Mouse (Mus musculus) stomach, postnatal 0 days (tissue): ENCODE results near the gene Ppp1r10. TPM values are rescaled to one million over a fixed set of nuclear protein-coding genes. Genes with fewer than 3 reads are reported as not detected.

ENCODE experiments used
- ATAC-seq: fragments of 200-750 bp; cut with Nextera tagmentation; 2 replicates; pipeline ENCODE4 v1.8.0; 2017; ENCODE audit not compliant: low FRiP score, low TSS enrichment
- DNase-seq: peaks from one replicate; pipeline ENCODE4 v3.0.0-alpha.2; 2016; ENCODE audit warnings: low spot score
- H3K27ac ChIP-seq: fragments of 300-500 bp; sonication (generic); replicated peaks from 2 replicates; pipeline ENCODE4 v1.5.1; 2014; ENCODE audit warnings: mild to moderate bottlenecking, control low read depth
- H3K27me3 ChIP-seq: fragments of 300-500 bp; sonication (generic); 2 replicates; pipeline ENCODE4 v1.6.1; 2014; ENCODE audit warnings: low read length; ENCODE audit not compliant: control insufficient read depth, insufficient read depth
- H3K36me3 ChIP-seq: fragments of 300-500 bp; sonication (generic); 2 replicates; pipeline ENCODE4 v1.6.1; 2014; ENCODE audit warnings: low read length, mixed read lengths; ENCODE audit not compliant: control insufficient read depth, insufficient read depth
- H3K4me1 ChIP-seq: fragments of 300-500 bp; sonication (generic); replicated peaks from 2 replicates; pipeline ENCODE4 v1.6.1; 2014; ENCODE audit warnings: antibody characterized with exemption; ENCODE audit not compliant: control insufficient read depth, insufficient read depth
- H3K4me2 ChIP-seq: fragments of 300-500 bp; sonication (generic); replicated peaks from 2 replicates; pipeline ENCODE4 v1.6.1; 2014; ENCODE audit warnings: low read depth, mild to moderate bottlenecking, control low read depth, moderate library complexity
- H3K4me3 ChIP-seq: fragments of 300-500 bp; sonication (generic); 2 replicates; pipeline ENCODE4 v1.5.1; 2014; ENCODE audit warnings: low read depth, low read length, control low read depth
- H3K9ac ChIP-seq: fragments of 300-500 bp; sonication (generic); 2 replicates; pipeline ENCODE4 v1.6.1; 2014; ENCODE audit warnings: mild to moderate bottlenecking, low read length, control low read depth, mixed read lengths
- H3K9me3 ChIP-seq: fragments of 300-500 bp; sonication (generic); 2 replicates; pipeline ENCODE4 v1.6.1; 2016; ENCODE audit warnings: low read length; ENCODE audit not compliant: control insufficient read depth
- CTCF ChIP-seq: IDR thresholded peaks from 2 replicates; pipeline ENCODE4 v1.5.1; 2016; ENCODE audit warnings: antibody characterized with exemption, low read depth, mild to moderate bottlenecking, moderate library complexity
- EP300 ChIP-seq: optimal IDR thresholded peaks from 2 replicates; pipeline ENCODE3; 2016; ENCODE audit warnings: antibody characterized with exemption
- WGBS: fragments of 180-500 bp; shearing (Covaris S2); extraction: QIAGEN DNeasy Blood & Tissue Kit; methylation state at CpG from one replicate; pipeline ENCODE4 v1.1.7; 2014; 5-methylcytosine and 5-hydroxymethylcytosine counted together
- polyA plus RNA-seq: library from polyadenylated mRNA; unstranded; fragments of >200 nt; fragmentation: Nextera tagmentation; extraction: Ambion mirVana; gene quantifications from 2 replicates; pipeline ENCODE4 v1.2.1, GENCODE M21; 2015

Ppp1r10 gene
- polyA plus RNA-seq, 1 experiment from 2014 or later: 17.4 TPM

GRCm38 (mm10) chr17:35897644-35898573 lies 18.3 kb upstream of the Ppp1r10 start:
- ATAC-seq (peak; percentile 51), DNase-seq (no peak)
- Histone ChIP-seq H3K4me3 (no peak overlapping the region), H3K9me3 (no peaks in the 10 kb centered on the region), H3K9ac (peak overlapping the region; percentile 51; the same call in 1 of the 2 replicates), H3K4me2 (peak overlapping the region; percentile 99), H3K27ac (no peak overlapping the region), H3K4me1 (no peaks in the 10 kb centered on the region; the same call in 1 of the 2 replicates), H3K27me3 (no peaks in the 10 kb centered on the region), H3K36me3 (peaks cover 4% of the 10 kb centered on the region; the same call in 1 of the 2 replicates)
- no peak for TF ChIP-seq CTCF
- TF ChIP-seq EP300: no peak
- 36% methylated on average over 23 of the region's 23 CpGs for WGBS

DNA sequence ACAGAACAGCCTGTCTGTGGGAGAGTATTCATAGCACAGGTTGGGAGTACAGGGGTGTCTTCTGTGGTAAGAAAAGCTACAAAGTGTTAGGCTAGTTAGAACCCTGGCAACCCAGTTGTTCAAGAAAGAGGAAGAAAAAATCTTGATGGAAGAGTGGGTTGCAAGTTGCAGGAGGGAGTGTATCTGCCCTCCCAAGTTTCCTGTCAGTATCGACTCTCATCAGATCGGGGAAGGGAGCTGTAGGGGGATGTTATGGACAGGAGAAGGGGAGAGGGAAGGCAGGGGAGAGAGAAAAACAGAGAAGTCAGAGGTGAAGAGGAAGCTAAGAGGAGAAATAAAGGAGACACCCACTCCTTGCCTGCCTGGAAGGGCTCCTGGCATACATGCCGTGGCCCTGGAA lies 15.6 kb upstream of the Ppp1r10 start:
- Histone ChIP-seq H3K9ac (no peak overlapping the region), H3K36me3 (0 out of 2 replicates have a peak, but pooled peaks cover 3% of the 10 kb centered on the region), H3K9me3 (no peaks in the 10 kb centered on the region), H3K4me3 (no peak overlapping the region), H3K27me3 (no peaks in the 10 kb centered on the region), H3K27ac (no peak overlapping the region), H3K4me1 (no peaks in the 10 kb centered on the region; the same call in 1 of the 2 replicates), H3K4me2 (no peak overlapping the region)
- no peak for DNase-seq
- no peak for ATAC-seq
- 87% methylated on average over 3 of the region's 3 CpGs for WGBS
- TF ChIP-seq EP300: no peak
- TF ChIP-seq CTCF: no peak

DNA sequence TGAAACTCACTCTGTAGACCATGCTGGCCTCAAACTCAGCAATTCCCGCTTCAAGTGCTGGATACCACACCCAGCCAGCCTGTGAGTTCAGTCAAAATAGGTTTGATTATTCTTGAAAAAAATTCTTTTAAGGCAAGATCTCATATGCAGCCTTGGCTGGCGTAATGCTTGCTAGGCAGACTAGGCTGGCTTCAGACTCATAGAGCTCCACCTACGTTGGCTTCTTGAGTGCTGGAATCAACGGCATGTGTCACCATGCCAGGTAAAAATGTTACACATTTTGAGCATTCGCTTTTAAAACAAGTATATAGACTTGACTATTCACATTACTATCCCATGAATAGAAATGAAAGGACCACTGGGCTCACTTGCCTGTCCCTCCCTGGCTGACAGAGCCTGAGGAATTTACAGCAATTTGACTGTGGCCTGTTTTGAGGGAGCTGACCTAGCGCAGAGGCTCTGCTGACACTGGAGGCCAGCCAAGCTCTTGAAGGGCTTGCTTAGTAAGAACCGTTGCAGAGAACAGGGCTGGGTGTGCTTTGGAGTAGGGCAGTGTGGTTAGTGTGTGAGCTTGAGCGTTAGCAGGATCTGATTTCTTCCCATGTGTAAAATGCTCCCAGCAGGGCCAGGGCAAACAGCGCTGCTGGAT lies 12.8 kb upstream of the Ppp1r10 start:
- ATAC-seq: no peak
- Histone ChIP-seq H3K36me3 (0 out of 2 replicates have a peak, but pooled peaks cover 3% of the 10 kb centered on the region), H3K4me2 (no peak overlapping the region), H3K4me1 (no peaks in the 10 kb centered on the region), H3K27ac (no peak overlapping the region), H3K27me3 (no peaks in the 10 kb centered on the region), H3K9ac (no peak overlapping the region), H3K9me3 (no peaks in the 10 kb centered on the region), H3K4me3 (no peak overlapping the region)
- DNase-seq: no peak
- 85% methylated on average over 9 of the region's 9 CpGs for WGBS
- no peak for TF ChIP-seq CTCF
- TF ChIP-seq EP300: no peak

DNA sequence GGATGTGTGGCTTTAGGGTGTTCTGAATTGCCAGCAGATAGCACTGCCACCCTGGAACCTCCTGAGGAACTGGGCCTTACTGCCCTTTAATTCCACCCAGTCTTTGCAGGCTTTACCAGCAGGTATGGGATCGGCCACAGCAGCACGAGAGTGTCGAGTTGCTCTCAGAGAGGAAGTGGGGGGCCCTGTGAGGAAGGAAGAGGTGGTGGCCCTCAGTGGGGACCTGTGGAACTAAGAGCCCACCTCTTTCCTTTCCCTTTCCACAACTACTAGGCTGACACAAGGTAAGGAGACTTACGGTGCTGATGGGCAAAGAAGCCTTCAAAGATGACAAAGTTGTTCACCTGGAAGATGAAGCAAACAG lies 12.3 kb upstream of the Ppp1r10 start:
- WGBS: 65% methylated on average over 4 of the region's 4 CpGs
- no peaks in the 10 kb centered on the region for H3K9me3 ChIP-seq
- no peaks in the 10 kb centered on the region for H3K4me1 ChIP-seq
- H3K36me3 ChIP-seq: 0 out of 2 replicates have a peak, but pooled peaks cover 3% of the 10 kb centered on the region
- TF ChIP-seq EP300 (no peak), CTCF (no peak)
- no peak for ATAC-seq
- H3K9ac ChIP-seq: no peak overlapping the region
- H3K27ac ChIP-seq: no peak overlapping the region
- no peaks in the 10 kb centered on the region for H3K27me3 ChIP-seq
- no peak for DNase-seq
- H3K4me2 ChIP-seq: no peak overlapping the region
- no peak overlapping the region for H3K4me3 ChIP-seq

DNA sequence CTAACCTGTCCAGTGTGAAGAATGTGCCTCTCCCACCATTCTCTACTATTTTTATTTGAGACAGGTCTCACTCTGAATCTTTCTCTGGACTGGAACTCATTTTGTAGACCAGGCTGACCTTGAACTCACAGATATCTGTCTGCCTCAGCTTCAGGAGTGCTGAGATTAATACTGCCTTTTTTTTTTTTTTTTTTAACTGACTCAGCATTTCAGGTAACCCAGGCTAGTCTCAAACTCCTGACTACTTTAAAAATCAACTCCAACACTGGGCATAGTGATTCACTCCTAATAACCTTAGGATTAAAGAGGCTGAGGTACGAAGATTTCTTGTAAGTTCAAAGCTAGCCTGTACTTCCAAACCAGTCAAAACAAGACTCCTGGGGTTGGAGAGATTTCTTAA lies 10.6 kb upstream of the Ppp1r10 start:
- no peak overlapping the region for H3K27ac ChIP-seq
- H3K4me1 ChIP-seq: no peaks in the 10 kb centered on the region
- H3K9ac ChIP-seq: no peak overlapping the region
- no peaks in the 10 kb centered on the region for H3K27me3 ChIP-seq
- no peak overlapping the region for H3K4me2 ChIP-seq
- DNase-seq: no peak
- no peaks in the 10 kb centered on the region for H3K9me3 ChIP-seq
- H3K4me3 ChIP-seq: no peak overlapping the region
- ATAC-seq: no peak
- 94% methylated on average over 1 of the region's 1 CpGs for WGBS
- no peak for TF ChIP-seq EP300
- no peak for TF ChIP-seq CTCF
- 0 out of 2 replicates have a peak, but pooled peaks cover 3% of the 10 kb centered on the region for H3K36me3 ChIP-seq

GRCm38 (mm10) chr17:35907609-35908008 lies 8.6 kb upstream of the Ppp1r10 start:
- Histone ChIP-seq H3K4me2 (no peak overlapping the region), H3K27me3 (no peaks in the 10 kb centered on the region), H3K36me3 (0 out of 2 replicates have a peak, but pooled peaks cover 5% of the 10 kb centered on the region), H3K27ac (no peak overlapping the region), H3K4me3 (no peak overlapping the region), H3K9me3 (no peaks in the 10 kb centered on the region), H3K9ac (no peak overlapping the region), H3K4me1 (no peaks in the 10 kb centered on the region)
- no peak for DNase-seq
- TF ChIP-seq EP300 (no peak), CTCF (peak; percentile 57)
- WGBS: 83% methylated on average over 2 of the region's 2 CpGs
- ATAC-seq: no peak
